Mouse (Mus musculus) left cerebral cortex, adult 18-20 months (tissue): ENCODE data around the gene Rfx2. TPM values are rescaled to one million over a fixed set of nuclear protein-coding genes. Genes with fewer than 3 reads are reported as not detected.

Experiments
- DNase-seq, 2 experiments: peaks; one replicate each; pipeline ENCODE4 v3.0.0; 2021 to 2022; ENCODE audit warnings: low spot score in 2 of 2, mixed read lengths in 1 of 2
- long read RNA-seq, 2 experiments: library from polyadenylated mRNA; stranded (forward); transcript quantifications; one replicate each; pipeline ENCODE4 v2.0.0; 2021
- total RNA-seq, 2 experiments: library from RNA; stranded (reverse); gene quantifications; 2 replicates each; pipeline ENCODE4 v1.2.3; 2021

Gene Rfx2
- total RNA-seq, result 1 to 10 TPM; 2.6 to 2.7 TPM
- long read RNA-seq, experiment 1, partial matches to known transcripts, result 0 of 2 reads
- long read RNA-seq, experiment 1, other reads (novel, unspliced or antisense), result 1 of 2 reads
- long read RNA-seq, experiment 2, partial matches to known transcripts, result 1 of 1 reads
- long read RNA-seq, experiment 2, other reads (novel, unspliced or antisense), result 0 of 1 reads

- DNase-seq, result no peak
These were observed at the start of gene Rfx2 for GRCm38 (mm10) chr17:56830411-56831110. Gene Rfx2, minus strand, starts transcription at chr17:56831013.

DNA sequence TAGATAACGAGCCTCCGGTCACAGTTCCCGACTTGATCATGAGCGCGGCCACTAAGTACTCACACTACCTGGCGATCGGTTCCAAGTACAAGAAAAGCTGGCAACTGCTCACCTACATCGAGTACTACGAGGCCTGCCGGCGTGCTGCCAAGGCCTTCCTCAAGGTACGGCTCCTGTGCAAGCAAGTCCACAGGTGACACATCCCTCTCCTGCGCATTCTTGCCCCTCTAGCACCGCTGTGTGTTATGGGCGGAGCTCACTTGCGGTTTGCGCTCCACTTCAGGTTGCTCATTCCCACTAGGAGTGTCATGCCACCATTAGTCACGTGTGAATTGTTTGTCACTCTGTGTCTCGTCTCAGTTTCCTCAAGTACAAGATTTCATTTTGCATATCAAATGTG lies 46.6 kb upstream of the Rfx2 start:
- DNase-seq, result no peak

DNA sequence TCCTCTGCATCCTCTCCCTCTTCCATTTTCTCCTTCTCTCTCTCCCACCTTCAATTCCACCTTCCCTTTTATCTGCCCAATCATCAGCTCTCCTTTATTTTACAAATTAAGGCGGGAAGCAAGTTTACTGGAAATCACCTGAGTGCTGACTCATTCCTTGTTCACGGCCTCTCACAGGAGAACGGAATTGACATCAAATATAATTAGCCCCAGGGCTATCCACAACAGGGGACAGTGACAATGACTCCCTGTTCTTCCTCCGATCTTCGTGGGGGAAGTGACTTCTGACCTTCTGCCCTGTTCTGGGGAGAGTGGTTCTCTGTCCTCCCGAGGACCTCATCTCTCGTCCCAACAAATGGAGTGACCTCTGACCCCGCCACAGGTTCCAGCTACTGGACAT lies 46.2 kb upstream of the Rfx2 start:
- no peak for DNase-seq

DNA sequence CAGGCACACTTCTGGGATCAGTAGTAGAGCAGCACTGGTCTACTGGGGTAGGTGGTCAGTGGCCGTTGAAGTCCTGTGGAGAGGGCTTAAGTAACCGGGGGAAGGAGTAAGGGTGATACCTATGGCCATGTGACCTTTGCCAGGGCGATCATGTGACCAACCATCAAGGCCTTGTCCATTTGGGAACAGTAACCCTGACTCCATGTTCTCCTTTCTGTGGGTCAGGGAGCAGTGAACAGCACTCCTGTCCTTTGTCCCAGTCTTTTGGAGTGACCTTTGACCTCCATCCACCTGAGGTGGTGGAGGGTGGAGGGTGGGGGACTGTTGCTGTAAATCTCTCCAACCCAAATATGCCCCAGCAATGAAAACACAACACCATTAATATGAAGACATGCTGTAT lies 45.7 kb upstream of the Rfx2 start:
- DNase-seq, result no peak

DNA sequence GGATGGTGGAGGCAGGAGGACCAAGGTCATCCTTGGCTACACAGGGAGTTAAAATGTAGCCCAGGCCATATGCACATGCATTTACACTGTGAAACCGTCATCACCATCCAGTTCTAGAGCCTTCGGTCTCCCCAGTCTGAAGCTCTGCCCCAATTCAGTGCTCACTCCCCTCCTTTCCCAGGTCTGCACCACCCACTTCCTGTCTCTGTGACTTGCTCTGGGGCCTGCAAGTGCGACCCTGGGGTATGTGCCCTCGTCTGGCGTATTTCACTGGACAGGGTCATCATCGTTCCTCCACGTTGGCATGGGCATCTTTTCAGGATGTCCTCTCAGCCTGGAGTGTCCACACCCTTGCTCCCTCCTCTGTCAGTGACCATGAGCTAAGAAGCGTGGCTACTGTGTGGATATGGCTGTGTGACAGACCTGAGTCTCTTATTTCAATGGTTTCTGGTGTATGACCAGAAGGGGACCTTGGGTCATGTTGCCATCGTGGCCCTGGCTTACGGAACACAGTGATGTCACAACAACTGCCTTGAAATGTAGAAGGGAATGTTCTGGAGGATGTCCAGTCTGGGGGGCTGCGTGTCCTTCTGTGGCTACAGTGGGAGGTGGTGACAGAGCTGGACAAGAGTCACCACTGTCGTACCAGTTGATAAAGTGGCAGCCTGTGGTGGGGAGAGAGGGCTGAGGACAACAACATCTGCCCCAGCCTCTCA lies 44.3 kb upstream of the Rfx2 start, which contains the start of gene 1700061G19Rik:
TSS of gene 1700061G19Rik (plus strand) at position 542 of the 716 bp plus-strand sequence.
- DNase-seq, result no peak

- no peak for DNase-seq
These were observed 43.4 kb upstream of the Rfx2 start, which contains the start of gene Acsbg2 for GRCm38 (mm10) chr17:56874237-56874636. Gene Acsbg2, minus strand, starts transcription at chr17:56874447.

GRCm38 (mm10) chr17:56872512-56872911 lies 41.7 kb upstream of the Rfx2 start:
- no peak for DNase-seq

- DNase-seq, result no peak
These were observed 41.0 kb upstream of the Rfx2 start for GRCm38 (mm10) chr17:56871767-56872166.

DNA sequence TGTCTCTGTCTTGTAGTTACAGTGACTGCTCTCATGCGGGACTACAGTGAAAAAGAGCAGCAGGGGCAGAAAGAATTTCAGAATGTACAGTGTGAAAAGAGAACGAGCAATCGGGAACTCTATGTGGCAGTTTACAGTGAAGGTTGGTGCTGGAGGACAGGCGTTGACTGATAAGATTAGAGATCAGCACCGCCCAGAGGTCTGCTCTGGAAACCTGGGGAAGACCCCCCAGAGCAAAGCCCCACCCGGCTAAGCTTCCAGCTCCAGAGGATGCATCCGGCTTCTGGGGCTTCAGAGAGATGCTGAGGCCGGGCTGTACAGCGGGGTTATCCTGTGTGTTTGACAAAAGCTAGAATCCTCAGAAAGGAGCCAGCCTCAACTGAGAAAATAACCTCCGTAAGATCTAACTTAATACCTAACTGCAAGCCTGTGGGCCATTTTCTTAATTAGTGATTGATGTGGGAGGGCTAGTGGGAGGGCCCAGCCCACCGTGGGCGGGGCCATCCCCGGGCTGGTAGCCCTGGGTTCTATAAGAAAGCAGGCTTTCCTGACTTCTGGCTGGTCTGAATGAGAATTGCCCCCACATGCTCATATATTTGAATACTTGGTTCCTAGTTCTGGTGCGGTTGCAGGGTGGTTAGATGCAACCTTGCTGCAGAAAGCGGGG lies 39.6 kb upstream of the Rfx2 start:
- no peak for DNase-seq

DNA sequence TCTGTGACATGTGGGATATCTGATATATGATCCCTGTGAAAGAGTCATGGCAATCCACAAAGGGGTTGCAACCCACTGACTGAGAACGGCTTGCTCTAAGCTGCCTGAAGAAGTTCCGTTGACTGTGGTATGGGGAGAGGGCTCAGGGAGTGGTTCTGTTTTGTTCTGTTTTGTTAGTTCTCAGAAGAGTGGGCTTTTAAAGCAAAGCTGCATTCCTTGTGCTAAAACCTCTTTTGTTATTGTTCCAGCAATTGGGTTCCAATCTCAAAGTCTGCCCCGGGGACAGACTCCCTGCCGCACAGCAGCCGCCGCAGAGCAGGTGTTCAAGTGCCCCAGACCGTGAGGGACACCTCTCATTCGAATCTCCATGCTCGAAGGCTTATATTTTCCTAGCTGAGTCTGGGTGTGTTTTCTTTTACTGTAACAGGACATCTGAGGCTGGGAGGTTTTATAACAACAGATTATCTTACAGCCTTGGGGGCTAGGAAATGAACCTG lies 38.7 kb upstream of the Rfx2 start:
- no peak for DNase-seq

DNA sequence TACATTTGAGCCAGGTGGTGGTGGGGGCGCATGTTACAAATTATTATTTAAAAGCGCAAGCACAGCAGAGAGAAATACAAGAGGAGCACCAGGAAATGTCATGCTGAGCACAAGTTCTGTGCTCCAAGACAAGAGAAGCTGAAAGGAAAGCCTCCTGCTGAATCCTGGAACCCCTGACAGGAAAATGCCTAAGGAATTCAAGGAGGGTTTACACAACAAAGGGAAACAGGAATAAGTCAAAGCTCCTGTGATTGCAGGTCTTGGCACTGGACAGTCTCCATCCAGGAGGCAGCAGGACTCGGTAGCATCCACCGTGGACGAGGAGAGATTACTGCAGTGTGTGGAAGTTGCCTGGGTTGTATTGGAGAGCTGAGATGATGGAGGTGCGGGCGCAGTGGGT lies 35.3 kb upstream of the Rfx2 start:
- DNase-seq, result no peak

- DNase-seq, result no peak
These were observed 30.4 kb upstream of the Rfx2 start for GRCm38 (mm10) chr17:56861197-56861596.

GRCm38 (mm10) chr17:56858922-56859321 lies 28.1 kb upstream of the Rfx2 start:
- DNase-seq, result no peak

DNA sequence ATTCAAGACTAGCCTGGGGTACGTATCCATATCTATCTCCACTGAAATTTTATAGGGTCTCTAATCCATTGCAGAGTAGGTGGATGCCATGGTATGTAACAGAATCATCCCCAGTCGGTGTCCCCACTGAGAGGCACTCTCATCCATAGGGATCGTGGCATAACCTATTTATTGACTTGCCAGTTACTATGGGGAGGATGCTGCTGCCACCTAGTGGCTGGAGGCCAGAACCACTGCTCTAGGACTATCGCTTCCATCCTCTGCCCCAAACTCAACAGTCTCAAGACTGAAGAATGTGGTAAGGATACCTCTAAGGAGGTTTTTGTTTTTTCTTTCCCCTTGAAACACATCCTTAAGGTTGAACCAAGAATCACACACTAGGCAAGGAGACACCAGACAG lies 27.4 kb upstream of the Rfx2 start:
- peak; percentile 24 to 53 for DNase-seq

DNA sequence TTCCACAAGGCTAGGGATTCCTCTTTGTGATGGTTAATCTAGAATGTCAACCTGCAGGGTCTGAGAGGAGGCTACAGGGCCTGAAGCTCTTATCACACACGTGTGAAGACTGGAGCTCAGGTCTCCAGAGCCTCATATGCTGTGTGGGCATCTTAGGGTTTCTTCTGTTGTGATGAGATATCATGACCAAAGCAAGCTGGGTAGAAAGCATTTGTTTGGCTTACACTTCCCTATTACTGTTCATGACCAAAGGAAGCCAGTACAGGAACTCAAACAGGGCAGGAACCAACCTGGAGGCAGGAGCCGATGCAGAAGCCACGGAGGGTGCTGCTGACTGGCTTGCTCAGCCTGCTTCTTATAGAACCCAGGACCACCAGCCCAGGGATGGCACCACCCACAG lies 24.6 kb upstream of the Rfx2 start:
- DNase-seq, result no peak

- no peak for DNase-seq
These were observed 20.4 kb upstream of the Rfx2 start for GRCm38 (mm10) chr17:56851167-56851566.

- DNase-seq, result no peak
These were observed 18.9 kb upstream of the Rfx2 start for GRCm38 (mm10) chr17:56849710-56850109.

GRCm38 (mm10) chr17:56848785-56849184 lies 18.0 kb upstream of the Rfx2 start:
- no peak for DNase-seq

- DNase-seq, result no peak
These were observed 12.9 kb upstream of the Rfx2 start for GRCm38 (mm10) chr17:56843678-56844077.

DNA sequence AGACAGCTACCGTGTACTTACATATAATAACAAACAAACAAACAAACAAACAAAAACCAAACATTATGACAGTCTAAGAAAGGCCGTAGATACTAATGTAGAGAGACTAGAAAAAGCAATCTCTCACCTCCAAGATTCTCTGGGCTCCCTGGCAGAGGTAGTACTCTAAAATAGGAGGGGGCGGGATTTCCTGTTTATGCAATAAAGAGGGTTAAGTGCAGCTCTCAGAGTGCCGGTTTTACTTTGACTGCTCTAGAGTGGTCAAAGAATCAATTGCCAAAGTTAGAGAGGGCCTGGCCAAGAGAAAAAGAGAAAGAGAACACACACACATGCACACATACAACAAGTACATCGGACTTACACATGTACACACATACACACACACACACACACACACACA lies 11.4 kb upstream of the Rfx2 start:
- no peak for DNase-seq

- no peak for DNase-seq
These were observed 9.7 kb upstream of the Rfx2 start for GRCm38 (mm10) chr17:56840524-56840923.

DNA sequence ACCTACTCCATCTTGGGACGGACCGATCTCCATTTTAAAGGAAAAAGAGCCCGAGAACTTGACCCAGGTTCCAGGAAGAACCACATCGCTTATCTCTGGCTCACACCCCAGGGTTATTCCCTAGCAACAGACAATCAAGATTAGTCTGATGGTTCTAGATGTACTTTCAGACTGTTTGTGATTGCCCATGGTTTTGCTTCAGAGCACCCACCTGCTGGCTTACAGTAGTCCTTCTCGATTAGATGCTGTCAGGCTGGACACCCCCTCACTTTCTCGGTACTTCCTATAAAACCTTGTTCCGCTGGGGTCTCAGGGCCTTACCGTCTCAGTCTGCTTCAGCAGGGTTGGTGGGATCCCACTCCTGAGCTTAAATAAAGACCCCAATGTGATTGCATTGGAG lies 5.5 kb upstream of the Rfx2 start:
- DNase-seq, result no peak
